Mouse (Mus musculus) embryonic facial prominence, embryonic 12.5 days (tissue): Measurements from ENCODE around the gene Megf11. TPM values are rescaled to one million over a fixed set of nuclear protein-coding genes. Genes with fewer than 3 reads are reported as not detected.

Experiments
- ATAC-seq: fragments of 200-750 bp; cut with Nextera tagmentation; 2 replicates; pipeline ENCODE4 v1.8.0; 2017; ENCODE audit not compliant: insufficient number of reproducible peaks, insufficient read depth, low FRiP score, low TSS enrichment
- H3K27ac ChIP-seq: fragments of 300-500 bp; sonication (generic); 2 replicates; pipeline ENCODE4 v1.5.1; 2016; ENCODE audit warnings: mild to moderate bottlenecking
- H3K27me3 ChIP-seq: fragments of 300-500 bp; sonication (generic); 2 replicates; pipeline ENCODE4 v1.6.1; 2016; ENCODE audit warnings: mild to moderate bottlenecking, moderate library complexity
- H3K36me3 ChIP-seq: fragments of 300-500 bp; sonication (generic); 2 replicates; pipeline ENCODE4 v1.6.1; 2016; ENCODE audit warnings: mild to moderate bottlenecking
- H3K4me1 ChIP-seq: fragments of 300-500 bp; sonication (generic); 2 replicates; pipeline ENCODE4 v1.6.1; 2016
- H3K4me2 ChIP-seq: fragments of 300-500 bp; sonication (generic); replicated peaks from 2 replicates; pipeline ENCODE4 v1.6.1; 2016; ENCODE audit warnings: mild to moderate bottlenecking, moderate library complexity
- H3K4me3 ChIP-seq: fragments of 300-500 bp; sonication (generic); 2 replicates; pipeline ENCODE4 v1.5.1; 2016; ENCODE audit warnings: mild to moderate bottlenecking
- H3K9ac ChIP-seq: fragments of 300-500 bp; sonication (generic); 2 replicates; pipeline ENCODE4 v1.6.1; 2016; ENCODE audit warnings: mild to moderate bottlenecking, moderate library complexity
- H3K9me3 ChIP-seq: fragments of 300-500 bp; sonication (generic); 2 replicates; pipeline ENCODE4 v1.6.1; 2016; ENCODE audit warnings: mild to moderate bottlenecking, moderate library complexity
- WGBS: fragments of 180-500 bp; shearing (Covaris S2); methylation state at CpG from one replicate; pipeline ENCODE4 v1.1.7; 2016; 5-methylcytosine and 5-hydroxymethylcytosine counted together
- polyA plus RNA-seq: library from polyadenylated mRNA; unstranded; fragments of >200 nt; fragmentation: Nextera tagmentation; extraction: Ambion mirVana; gene quantifications from 2 replicates; pipeline ENCODE4 v1.2.1, GENCODE M21; 2016

Megf11 gene
- polyA plus RNA-seq, 1 experiment from 2014 or later = 1.2 TPM

DNA sequence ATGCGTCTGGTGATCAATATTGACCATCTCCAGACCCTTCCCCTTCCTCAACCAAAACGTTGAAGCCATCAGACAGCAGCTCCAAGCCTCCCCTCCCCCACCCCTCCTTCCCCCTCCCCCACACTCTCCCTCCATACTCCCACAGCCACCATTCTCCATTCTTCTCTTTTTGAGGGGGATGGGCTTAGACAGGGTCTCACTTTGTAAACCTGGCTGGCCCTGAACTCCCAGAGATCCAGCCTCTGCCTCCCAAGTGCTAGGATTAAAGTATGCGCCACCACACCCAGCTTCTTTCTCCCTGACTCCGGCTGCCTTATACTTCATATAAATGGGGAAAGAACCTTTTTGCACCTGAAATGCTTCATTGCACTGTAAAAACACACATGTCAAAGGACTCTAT, 166.6 kb downstream of the Megf11 start:
- Histone ChIP-seq H3K4me2 (no peak overlapping the region), H3K27ac (no peak overlapping the region), H3K4me3 (no peak overlapping the region), H3K36me3 (no peaks in the 10 kb centered on the region), H3K27me3 (no peaks in the 10 kb centered on the region), H3K9me3 (no peaks in the 10 kb centered on the region), H3K4me1 (no peaks in the 10 kb centered on the region), H3K9ac (no peak overlapping the region)
- 65% methylated on average over 4 of the region's 4 CpGs for whole genome bisulfite sequencing
- no peak for ATAC-seq

DNA sequence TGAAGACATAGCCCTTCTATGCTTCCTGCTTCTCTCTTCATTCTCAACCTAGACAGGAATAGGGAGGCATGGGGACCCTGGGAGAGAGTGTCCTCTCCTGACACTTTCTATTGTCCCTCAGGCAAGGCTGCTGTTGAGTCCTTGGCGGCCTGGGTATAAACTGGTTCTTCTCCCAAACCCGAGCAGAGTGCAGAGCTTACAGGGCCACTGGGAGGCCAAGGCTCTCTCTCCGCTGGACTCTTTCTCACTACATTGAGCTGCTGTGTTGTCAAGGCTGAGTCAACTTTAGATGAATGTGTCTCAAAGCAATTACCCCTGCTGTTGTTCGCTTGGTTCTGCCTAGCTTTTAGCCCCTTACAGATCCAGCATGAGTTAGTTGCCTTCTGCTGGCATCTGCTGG, 168.0 kb downstream of the Megf11 start:
- Histone ChIP-seq H3K36me3 (no peaks in the 10 kb centered on the region), H3K4me2 (no peak overlapping the region), H3K4me3 (no peak overlapping the region), H3K4me1 (no peaks in the 10 kb centered on the region), H3K27ac (no peak overlapping the region), H3K27me3 (no peaks in the 10 kb centered on the region), H3K9ac (no peak overlapping the region), H3K9me3 (no peaks in the 10 kb centered on the region)
- 62% methylated on average over 4 of the region's 4 CpGs for WGBS
- no peak for ATAC-seq

DNA sequence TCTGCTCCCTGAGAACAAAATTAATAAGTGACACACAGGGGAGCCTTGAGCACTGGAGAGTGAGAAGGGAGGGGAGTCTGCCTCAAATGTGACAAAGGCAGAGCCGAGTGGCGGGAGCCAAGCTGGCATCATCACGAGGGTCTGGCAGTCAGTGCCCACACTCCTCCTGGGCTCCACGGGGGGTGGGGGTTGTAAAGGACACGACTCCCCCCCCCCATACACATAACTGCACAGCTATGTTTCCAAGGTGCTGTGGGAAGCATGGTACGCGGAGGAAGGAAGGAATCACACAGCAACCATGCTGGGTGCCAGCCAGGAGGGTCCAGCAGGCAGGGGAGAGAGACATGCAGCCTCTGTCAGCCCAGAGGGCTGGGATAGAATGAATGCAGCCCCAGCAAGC, 170.2 kb downstream of the Megf11 start:
- no peak overlapping the region for H3K27ac ChIP-seq
- WGBS = 67% methylated on average over 7 of the region's 7 CpGs

DNA sequence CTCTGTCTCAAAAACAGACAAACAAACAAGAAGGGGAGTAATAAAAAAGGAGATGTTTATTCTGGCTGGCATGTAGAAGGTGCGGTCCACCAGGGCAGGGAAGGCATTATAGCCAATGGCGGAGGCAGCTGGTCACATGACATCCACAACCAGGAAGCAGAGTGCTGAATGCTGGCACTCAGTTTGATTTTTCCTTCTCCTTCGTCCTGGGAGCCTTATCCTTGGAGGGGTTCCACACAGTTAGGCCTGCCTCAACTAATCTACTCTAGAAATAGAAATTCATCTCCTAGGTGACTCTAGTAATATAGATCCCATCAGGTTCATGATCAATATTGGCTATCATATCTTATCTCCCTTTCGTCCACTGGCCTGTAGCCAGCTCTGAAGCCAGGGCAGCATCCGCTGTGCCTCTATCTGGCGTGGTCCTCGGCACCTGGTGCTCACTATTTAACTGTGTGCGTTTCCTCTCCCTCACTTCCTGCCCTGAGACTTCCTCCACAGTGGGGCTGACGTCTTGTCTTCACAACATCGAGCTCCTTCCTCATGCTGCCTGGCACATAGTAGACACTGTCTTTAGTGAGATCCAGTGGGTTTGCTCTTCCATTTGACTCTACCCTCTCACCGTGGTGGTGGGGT, 171.8 kb downstream of the Megf11 start:
- Histone ChIP-seq H3K27ac (no peak overlapping the region), H3K36me3 (no peaks in the 10 kb centered on the region), H3K4me3 (no peak overlapping the region), H3K4me2 (no peak overlapping the region), H3K27me3 (no peaks in the 10 kb centered on the region), H3K9me3 (no peaks in the 10 kb centered on the region), H3K4me1 (no peaks in the 10 kb centered on the region), H3K9ac (no peak overlapping the region)
- WGBS = 79% methylated on average over 11 of the region's 11 CpGs
- no peak for ATAC-seq

More for the DNA sequence above, 170.2 kb downstream of the Megf11 start:
- no peaks in the 10 kb centered on the region for H3K9me3 ChIP-seq
- no peak overlapping the region for H3K9ac ChIP-seq
- no peak overlapping the region for H3K4me2 ChIP-seq
- no peaks in the 10 kb centered on the region for H3K4me1 ChIP-seq
- H3K4me3 ChIP-seq = no peak overlapping the region
- no peaks in the 10 kb centered on the region for H3K36me3 ChIP-seq
- ATAC-seq = no peak
- no peaks in the 10 kb centered on the region for H3K27me3 ChIP-seq

DNA sequence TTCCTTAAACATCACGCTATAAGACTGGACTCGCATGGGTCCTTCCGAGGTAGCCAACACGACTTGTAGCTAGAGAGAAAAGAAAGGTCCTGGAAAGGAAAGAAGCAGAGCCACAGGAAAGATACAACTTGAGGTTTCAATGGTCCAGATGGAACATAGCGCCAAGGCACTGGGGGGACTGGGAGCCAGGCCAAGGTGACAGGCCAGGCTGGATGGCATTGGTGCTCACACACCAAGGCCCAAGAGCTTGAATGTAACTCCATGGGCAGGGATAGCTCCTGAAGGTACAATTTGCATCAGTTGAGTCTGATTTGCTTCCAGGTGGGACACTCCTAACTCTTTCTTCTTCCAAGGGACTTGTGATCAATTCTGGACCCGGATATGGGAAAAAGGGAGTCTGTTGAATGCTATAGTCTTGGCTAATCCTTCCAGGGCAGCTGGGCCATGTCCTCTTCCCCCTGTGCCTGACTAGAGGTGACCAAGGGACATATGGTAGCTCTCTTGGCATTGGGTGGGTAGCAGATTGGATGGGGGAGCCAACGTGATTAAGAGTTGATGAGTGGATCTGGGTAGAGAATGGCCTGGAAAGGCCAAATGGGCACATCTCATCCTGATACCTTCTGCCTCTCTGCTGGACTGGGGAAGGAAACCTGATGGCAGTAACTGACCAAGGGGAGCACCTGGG, 172.6 kb downstream of the Megf11 start:
- no peak overlapping the region for H3K27ac ChIP-seq
- peaks cover 1% of the 10 kb centered on the region; the same call in 1 of the 2 replicates for H3K9me3 ChIP-seq
- no peaks in the 10 kb centered on the region for H3K4me1 ChIP-seq
- no peak overlapping the region for H3K4me2 ChIP-seq
- WGBS = 97% methylated on average over 7 of the region's 7 CpGs
- no peaks in the 10 kb centered on the region for H3K36me3 ChIP-seq
- H3K4me3 ChIP-seq = no peak overlapping the region
- ATAC-seq = no peak
- no peak overlapping the region for H3K9ac ChIP-seq
- H3K27me3 ChIP-seq = no peaks in the 10 kb centered on the region

DNA sequence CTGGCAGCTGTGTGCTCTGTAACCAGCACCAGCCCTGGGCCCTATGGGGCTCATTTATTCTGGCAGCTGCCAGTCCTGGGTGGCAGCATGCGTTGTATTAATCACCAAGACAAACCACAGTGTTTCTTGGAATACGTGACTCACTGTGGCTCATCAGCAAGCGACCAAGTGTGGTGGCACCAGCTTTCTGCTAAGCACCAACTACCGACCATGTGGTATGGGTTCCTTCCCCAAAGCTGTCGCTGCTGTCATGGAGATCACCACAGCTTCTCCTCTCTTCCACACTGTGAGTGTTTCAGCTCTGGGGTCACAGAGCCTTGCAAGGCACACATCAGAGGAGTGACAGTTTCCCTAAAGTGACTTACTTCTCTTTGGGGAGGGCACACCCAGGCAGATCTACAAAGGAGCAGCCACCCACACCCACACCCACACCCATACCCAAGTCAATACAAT, 178.9 kb downstream of the Megf11 start:
- 85% methylated on average over 5 of the region's 5 CpGs for WGBS
- Histone ChIP-seq H3K4me3 (no peak overlapping the region), H3K27me3 (no peaks in the 10 kb centered on the region), H3K9me3 (peaks cover 4% of the 10 kb centered on the region; the same call in 1 of the 2 replicates), H3K36me3 (no peaks in the 10 kb centered on the region), H3K4me1 (peaks cover 15% of the 10 kb centered on the region), H3K9ac (no peak overlapping the region), H3K27ac (no peak overlapping the region), H3K4me2 (no peak overlapping the region)
- no peak for ATAC-seq

DNA sequence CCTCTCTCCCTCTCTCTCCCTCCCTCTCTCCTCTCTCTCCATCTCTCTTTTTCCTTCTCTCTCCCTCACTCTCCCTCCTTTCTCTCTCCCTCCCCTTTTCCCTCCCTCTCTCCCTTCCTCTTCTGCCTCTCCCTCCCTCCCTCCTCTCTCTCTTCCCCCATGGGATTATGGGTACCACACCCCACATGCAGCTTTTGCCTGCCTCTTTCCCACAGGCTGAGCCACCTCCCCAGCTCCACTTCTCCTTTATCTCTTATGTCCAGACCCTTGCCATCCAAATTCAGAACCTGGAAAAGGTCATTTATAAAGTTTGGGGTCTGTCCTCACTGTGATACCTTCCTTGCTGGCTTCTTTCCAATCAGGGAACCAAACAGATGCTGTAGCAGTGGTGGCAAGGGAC, 180.5 kb downstream of the Megf11 start:
- Histone ChIP-seq H3K36me3 (no peaks in the 10 kb centered on the region), H3K9me3 (peaks cover 4% of the 10 kb centered on the region; the same call in 1 of the 2 replicates), H3K4me3 (no peak overlapping the region), H3K4me2 (no peak overlapping the region), H3K27me3 (no peaks in the 10 kb centered on the region), H3K27ac (no peak overlapping the region), H3K4me1 (peaks cover 15% of the 10 kb centered on the region), H3K9ac (no peak overlapping the region)
- ATAC-seq = no peak

DNA sequence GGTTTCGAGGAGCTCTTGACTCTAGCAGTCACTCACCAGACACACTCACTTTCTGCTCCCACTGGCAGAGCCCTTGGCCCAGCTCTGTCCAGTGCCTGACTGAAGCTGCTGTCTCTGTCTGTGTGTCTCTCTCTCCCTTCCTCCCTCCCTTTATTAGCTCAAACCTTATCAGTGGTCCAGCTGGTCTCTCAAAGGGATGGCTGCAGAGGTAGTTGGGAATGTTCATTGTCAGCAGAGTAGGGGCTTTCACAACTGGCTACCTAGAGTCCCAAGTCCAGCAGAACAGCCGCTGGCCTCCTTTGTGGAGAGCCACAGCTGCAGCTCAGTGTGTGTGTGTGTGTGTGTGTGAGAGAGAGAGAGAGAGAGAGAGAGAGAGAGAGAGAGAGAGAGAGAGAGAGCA, 180.9 kb downstream of the Megf11 start:
- Histone ChIP-seq H3K36me3 (no peaks in the 10 kb centered on the region), H3K27me3 (no peaks in the 10 kb centered on the region), H3K4me2 (no peak overlapping the region), H3K4me3 (no peak overlapping the region), H3K9me3 (peaks cover 4% of the 10 kb centered on the region; the same call in 1 of the 2 replicates), H3K27ac (no peak overlapping the region), H3K4me1 (peaks cover 15% of the 10 kb centered on the region), H3K9ac (no peak overlapping the region)
- WGBS = 52% methylated on average over 2 of the region's 2 CpGs
- ATAC-seq = no peak

DNA sequence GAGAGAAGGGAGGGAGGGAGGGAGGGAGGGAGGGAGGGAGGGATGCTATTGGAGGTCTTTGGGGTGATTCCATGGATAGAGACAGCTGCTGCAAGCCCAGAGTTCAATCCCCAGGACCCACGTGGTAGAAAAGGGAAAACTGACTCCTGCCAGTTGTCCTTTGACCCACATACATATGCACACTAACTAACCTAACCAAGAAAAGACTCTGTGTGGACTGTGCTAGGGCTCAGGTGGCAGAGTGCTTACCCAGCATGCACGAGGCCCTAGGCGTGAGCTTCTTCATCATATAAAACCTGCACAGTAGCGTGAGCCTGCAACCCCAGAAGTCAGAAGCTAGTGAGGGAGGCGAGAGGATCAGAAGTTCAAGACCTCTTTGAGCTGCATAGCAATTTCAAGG, 182.1 kb downstream of the Megf11 start:
- Histone ChIP-seq H3K9ac (no peak overlapping the region), H3K4me3 (no peak overlapping the region), H3K9me3 (peaks cover 4% of the 10 kb centered on the region; the same call in 1 of the 2 replicates), H3K36me3 (no peaks in the 10 kb centered on the region), H3K4me1 (peaks cover 15% of the 10 kb centered on the region), H3K4me2 (no peak overlapping the region), H3K27ac (no peak overlapping the region), H3K27me3 (no peaks in the 10 kb centered on the region)
- 58% methylated on average over 5 of the region's 5 CpGs for WGBS
- ATAC-seq = no peak

DNA sequence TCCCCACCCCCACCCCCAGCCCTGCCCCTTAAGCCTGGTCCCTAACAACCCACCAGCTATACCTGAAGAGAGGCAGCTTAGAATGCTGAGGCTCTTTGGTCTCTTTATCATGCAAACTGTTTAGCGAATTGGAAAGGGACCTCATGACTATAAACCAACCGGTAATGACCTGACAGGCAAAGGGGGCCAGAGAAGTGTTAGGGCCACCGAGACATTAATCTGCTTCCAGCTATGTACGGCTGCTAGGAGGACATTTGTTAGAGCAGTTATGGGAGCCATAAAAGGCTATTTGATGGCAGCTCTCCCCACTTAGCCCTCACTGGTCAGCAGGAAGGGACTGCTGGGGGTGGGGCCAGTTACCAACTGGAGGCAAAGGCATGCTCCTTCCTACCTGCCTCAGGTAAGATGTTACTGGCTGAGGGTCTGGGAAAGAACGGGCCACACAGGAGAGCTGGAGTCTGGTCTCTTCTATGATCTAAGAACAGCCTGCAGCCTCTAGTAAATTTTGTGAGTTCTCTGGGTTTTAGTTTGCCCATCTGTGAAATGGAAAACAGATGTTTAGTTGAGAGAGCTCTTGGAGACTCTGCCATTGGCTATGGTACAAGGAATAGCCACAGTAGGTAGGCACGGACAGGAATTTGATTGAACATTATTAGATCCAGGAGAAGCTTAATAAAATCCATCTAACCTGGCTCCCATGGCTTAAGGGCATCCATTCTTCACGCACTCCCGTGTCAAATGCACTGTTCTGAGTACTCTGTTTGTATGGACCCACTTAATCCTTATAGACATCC, 183.2 kb downstream of the Megf11 start:
- no peak for ATAC-seq
- Histone ChIP-seq H3K36me3 (no peaks in the 10 kb centered on the region), H3K4me3 (no peak overlapping the region), H3K27ac (no peak overlapping the region), H3K27me3 (no peaks in the 10 kb centered on the region), H3K9ac (no peak overlapping the region), H3K4me2 (no peak overlapping the region), H3K9me3 (no peaks in the 10 kb centered on the region), H3K4me1 (peaks cover 15% of the 10 kb centered on the region)
- 32% methylated on average over 8 of the region's 8 CpGs for WGBS

DNA sequence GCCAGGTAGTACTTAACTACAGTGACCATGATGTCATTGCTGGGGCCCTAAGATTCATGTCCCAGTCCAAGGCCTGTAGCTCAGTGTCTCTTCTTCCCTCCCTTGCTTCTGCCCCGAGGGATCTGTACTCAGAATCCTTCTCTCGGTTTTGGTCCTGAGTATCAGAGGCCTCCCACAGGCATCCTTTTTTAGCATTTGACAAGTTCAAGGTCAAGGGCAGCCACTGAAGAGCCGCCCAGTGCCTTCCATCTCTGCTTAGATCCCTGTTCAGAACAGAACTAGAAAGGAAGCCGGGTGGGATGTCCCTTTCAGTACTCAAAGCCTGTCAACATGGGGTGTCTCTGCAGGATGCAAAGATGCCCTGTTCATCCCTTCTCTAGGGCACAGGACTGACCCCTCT, 185.0 kb downstream of the Megf11 start:
- H3K4me3 ChIP-seq = no peak overlapping the region
- WGBS = 60% methylated on average over 4 of the region's 4 CpGs
- no peak overlapping the region for H3K9ac ChIP-seq
- H3K4me1 ChIP-seq = peaks cover 12% of the 10 kb centered on the region
- no peak overlapping the region for H3K27ac ChIP-seq
- no peaks in the 10 kb centered on the region for H3K9me3 ChIP-seq
- H3K4me2 ChIP-seq = no peak overlapping the region
- H3K27me3 ChIP-seq = no peaks in the 10 kb centered on the region
- no peak for ATAC-seq
- H3K36me3 ChIP-seq = no peaks in the 10 kb centered on the region

DNA sequence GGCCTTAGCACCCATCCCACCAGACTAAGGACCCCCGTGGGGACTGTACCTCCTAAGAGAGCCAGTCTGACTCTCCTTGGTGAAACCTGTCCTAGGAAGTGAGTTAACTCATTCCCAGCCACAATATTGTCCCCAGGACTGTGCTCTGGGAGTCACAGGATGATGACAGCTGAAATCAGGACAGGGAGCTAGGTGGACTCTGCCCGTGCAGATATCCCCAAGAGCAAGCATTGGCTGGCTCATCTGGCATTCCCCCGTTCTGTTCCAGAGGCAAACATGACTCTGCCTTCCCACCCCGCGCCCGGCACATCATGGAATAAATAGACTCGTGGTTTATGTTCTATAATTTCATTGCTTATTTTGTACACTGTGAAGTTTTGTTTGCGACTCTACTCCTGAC, 185.7 kb downstream of the Megf11 start:
- ATAC-seq = no peak
- Histone ChIP-seq H3K4me1 (peaks cover 11% of the 10 kb centered on the region), H3K4me3 (no peak overlapping the region), H3K9ac (no peak overlapping the region), H3K9me3 (no peaks in the 10 kb centered on the region), H3K27ac (no peak overlapping the region), H3K27me3 (no peaks in the 10 kb centered on the region), H3K4me2 (no peak overlapping the region), H3K36me3 (no peaks in the 10 kb centered on the region)
- WGBS = 85% methylated on average over 8 of the region's 8 CpGs
